Mouse (Mus musculus) skeletal muscle tissue, postnatal 0 days (tissue): Measurements from ENCODE around the gene Vmn1r40. TPM values are rescaled to one million over a fixed set of nuclear protein-coding genes. Genes with fewer than 3 reads are reported as not detected.

Experiments
- polyA plus RNA-seq: library from polyadenylated mRNA; unstranded; fragments of >200 nt; fragmentation: Nextera tagmentation; extraction: Ambion mirVana; gene quantifications from 2 replicates; pipeline ENCODE4 v1.2.1, GENCODE M21; 2015

Vmn1r40 gene
- not detected in 2 replicates for polyA plus RNA-seq

DNA sequence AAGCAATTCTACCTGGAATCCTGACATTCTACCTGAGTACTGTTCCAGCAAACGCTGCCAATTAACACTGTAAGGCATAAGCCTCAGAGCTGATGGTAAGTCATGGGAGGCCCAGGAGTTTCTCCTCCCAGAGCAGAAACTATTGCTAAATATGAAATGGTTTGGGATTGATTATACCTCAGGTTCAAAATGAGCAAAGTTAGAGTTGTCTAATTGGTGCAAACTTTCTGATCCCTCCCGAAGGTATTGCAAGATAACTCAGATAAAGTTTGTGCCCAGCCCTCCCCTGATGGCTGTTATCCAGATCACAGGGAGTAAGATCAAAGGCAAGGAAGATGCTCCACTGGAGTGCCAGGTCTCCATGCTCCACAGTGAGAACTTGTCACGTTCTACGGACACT, at the start of gene Vmn1r40:
Vmn1r40 (plus strand) TSS at position 301 of the 400 bp plus-strand sequence.

GRCm38 (mm10) chr6:89740466-89740865, 33.1 kb downstream of the Vmn1r40 start, which contains the start of gene Vmn1r41:
Gene Vmn1r41, plus strand, starts transcription at chr6:89740766.

Other genes with a start within 250 kb of the Vmn1r40 start
- gene Chchd6, start 111.9 kb upstream of the Vmn1r40 start, polyA plus RNA-seq: 23.2 and 26.3 TPM in 2 replicates
- gene Txnrd3, start 63.6 kb upstream of the Vmn1r40 start, polyA plus RNA-seq: 7.2 and 8.5 TPM in 2 replicates
- gene Vmn1r41, start 33.2 kb downstream of the Vmn1r40 start, polyA plus RNA-seq: not detected in 2 replicates
- not detected in 2 replicates for gene Vmn1r42, start 168.9 kb downstream of the Vmn1r40 start, polyA plus RNA-seq
- not detected in 2 replicates for gene Vmn1r43, start 168.9 kb downstream of the Vmn1r40 start, polyA plus RNA-seq
- gene Vmn1r44, start 176.1 kb downstream of the Vmn1r40 start, polyA plus RNA-seq: not detected in 2 replicates
- not detected in 2 replicates for gene Vmn1r45, start 233.1 kb downstream of the Vmn1r40 start, polyA plus RNA-seq